Mouse (Mus musculus) bone marrow, adult 2 months (tissue): ENCODE data around the gene Tmem38b.

Experiments
- CTCF ChIP-seq: fragments of 200-500 bp; IDR thresholded peaks from 2 replicates; pipeline ENCODE4 v1.5.1; 2011; ENCODE audit warnings: low read length, control low read depth; ENCODE audit not compliant: control insufficient read depth, insufficient read depth
- POLR2A ChIP-seq: fragments of 200-500 bp; IDR thresholded peaks from 2 replicates; pipeline ENCODE4 v1.6.1; 2011; ENCODE audit warnings: low read depth, mild to moderate bottlenecking, control low read depth, low read length, borderline replicate concordance; ENCODE audit not compliant: control insufficient read depth

DNA sequence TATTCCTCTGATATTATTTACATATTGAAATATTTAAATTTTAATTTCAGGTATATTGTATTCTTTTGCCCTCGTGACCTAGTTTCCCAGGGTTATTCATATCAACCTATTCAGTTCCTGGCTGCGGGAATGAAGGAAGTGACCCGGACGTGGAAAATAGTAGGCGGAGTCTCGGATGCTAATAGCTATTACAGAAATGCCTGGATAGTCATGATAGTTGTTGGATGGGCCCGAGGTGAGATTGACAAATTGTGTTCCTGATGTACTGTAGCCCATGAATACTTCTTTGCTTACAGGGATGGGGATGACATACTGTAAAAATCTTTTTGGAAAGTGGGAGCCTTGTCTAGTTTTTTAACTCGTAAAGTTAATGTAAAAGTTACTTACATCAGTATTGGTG is 23.0 kb downstream of the Tmem38b start:
- TF ChIP-seq CTCF (no peak), POLR2A (no peak)
